8 mouse cellular contexts compared by ENCODE assay signal in the genomic region with DNA sequence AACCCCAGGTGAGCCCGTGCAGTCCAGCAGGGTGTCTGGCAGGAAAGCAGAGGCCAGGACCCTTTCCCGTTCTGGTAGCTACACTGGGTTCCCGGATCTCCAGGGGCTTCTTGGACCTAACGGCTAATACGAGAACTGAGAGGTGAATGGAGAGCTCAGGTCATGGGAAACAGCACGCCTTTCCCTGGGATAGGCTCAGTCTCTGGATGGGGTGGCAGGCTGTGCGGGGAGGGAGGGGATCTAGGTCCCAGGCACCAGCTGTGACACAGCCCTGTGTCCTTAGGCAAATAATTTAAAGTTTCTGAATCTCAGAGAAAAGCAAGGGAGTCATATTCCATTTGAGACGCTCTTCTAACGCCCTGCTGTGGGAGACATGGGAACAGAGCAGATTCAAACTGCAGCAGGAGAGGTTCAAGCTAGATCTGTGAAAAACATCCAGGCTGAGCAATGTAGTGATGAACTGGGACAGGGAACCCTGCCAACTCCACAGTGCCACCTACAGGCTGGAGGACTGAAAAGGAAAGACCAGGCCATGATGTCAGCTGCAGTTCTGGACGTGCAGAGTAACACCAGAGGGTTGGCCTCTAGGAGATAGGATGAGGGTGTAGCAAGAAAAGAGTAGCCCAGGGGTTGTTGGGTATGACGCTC.
DNase-seq lines count a peak whose midpoint lies in the region; ATAC-seq lines count a peak whose summit lies in the region.

No protein-coding gene starts in this region.

- ATAC-seq in embryonic facial prominence, embryonic 12.5 days (ENCODE audit: insufficient number of reproducible peaks, insufficient read depth, low FRiP score, low TSS enrichment): no peak
- ATAC-seq in limb, embryonic 11.5 days (ENCODE audit: insufficient number of reproducible peaks, low FRiP score, low TSS enrichment, low read depth): no peak
- ATAC-seq in midbrain, embryonic 12.5 days (ENCODE audit: low FRiP score, low read depth): no peak
- no peak for ATAC-seq in stomach, embryonic 16.5 days (ENCODE audit: insufficient read depth, low FRiP score)

- no peaks in the 10 kb centered on the region for H3K9me3 ChIP-seq in embryonic facial prominence, embryonic 12.5 days
- 0 out of 2 replicates have a peak, but pooled peaks cover 2% of the 10 kb centered on the region for H3K9me3 ChIP-seq in limb, embryonic 11.5 days (ENCODE audit: control insufficient read depth, low read length)
- no peaks in the 10 kb centered on the region for H3K9me3 ChIP-seq in midbrain, embryonic 12.5 days
- no peaks in the 10 kb centered on the region for H3K9me3 ChIP-seq in stomach, embryonic 16.5 days (replicated peaks; ENCODE audit: control insufficient read depth, low read length)

- no peak overlapping the region for H3K27ac ChIP-seq in embryonic facial prominence, embryonic 12.5 days
- H3K27ac ChIP-seq in limb, embryonic 11.5 days (replicated peaks; ENCODE audit: low read depth, low read length): no peak overlapping the region
- no peak overlapping the region for H3K27ac ChIP-seq in midbrain, embryonic 12.5 days (replicated peaks)
- no peak overlapping the region for H3K27ac ChIP-seq in stomach, embryonic 16.5 days (ENCODE audit: low read length)

- no peaks in the 10 kb centered on the region for H3K36me3 ChIP-seq in embryonic facial prominence, embryonic 12.5 days
- no peaks in the 10 kb centered on the region for H3K36me3 ChIP-seq in limb, embryonic 11.5 days (ENCODE audit: control insufficient read depth, insufficient read depth, low read length)
- H3K36me3 ChIP-seq in midbrain, embryonic 12.5 days: no peaks in the 10 kb centered on the region
- no peaks in the 10 kb centered on the region for H3K36me3 ChIP-seq in stomach, embryonic 16.5 days (ENCODE audit: control insufficient read depth, insufficient read depth, low read length)

- peak overlapping the region; percentile 30; the same call in 1 of the 2 replicates for H3K4me2 ChIP-seq in embryonic facial prominence, embryonic 12.5 days (replicated peaks)
- H3K4me2 ChIP-seq in limb, embryonic 11.5 days (ENCODE audit: low read depth, severe bottlenecking): peak overlapping the region; percentile 34
- peak overlapping the region; percentile 38 for H3K4me2 ChIP-seq in midbrain, embryonic 12.5 days (replicated peaks)
- peak overlapping the region; percentile 38 for H3K4me2 ChIP-seq in stomach, embryonic 16.5 days (ENCODE audit: low read depth, low read length)

- intact Hi-C loops in heart, postnatal 36 days (cut with DNase I): loop anchor here (1.0 to 2.0 kb wide), 3 partner anchors 64 to 344 kb away; no protein-coding TSS in a partner anchor

- H3K9ac ChIP-seq in embryonic facial prominence, embryonic 12.5 days: no peak overlapping the region
- H3K9ac ChIP-seq in limb, embryonic 11.5 days (ENCODE audit: low read length): no peak overlapping the region
- H3K9ac ChIP-seq in midbrain, embryonic 12.5 days (replicated peaks): no peak overlapping the region
- peak overlapping the region; percentile 9; the same call in 1 of the 2 replicates for H3K9ac ChIP-seq in stomach, embryonic 16.5 days (ENCODE audit: low read length)

- WGBS in embryonic facial prominence, embryonic 12.5 days: 48% methylated on average over 11 of the region's 11 CpGs
- 48% methylated on average over 11 of the region's 11 CpGs for WGBS in limb, embryonic 11.5 days
- WGBS in midbrain, embryonic 12.5 days: 49% methylated on average over 11 of the region's 11 CpGs
- WGBS in stomach, embryonic 16.5 days: 42% methylated on average over 11 of the region's 11 CpGs

- no peak overlapping the region for H3K4me3 ChIP-seq in embryonic facial prominence, embryonic 12.5 days
- no peak overlapping the region for H3K4me3 ChIP-seq in limb, embryonic 11.5 days (ENCODE audit: low read depth, low read length)
- peak overlapping the region; percentile 12; the same call in 1 of the 2 replicates for H3K4me3 ChIP-seq in midbrain, embryonic 12.5 days
- H3K4me3 ChIP-seq in stomach, embryonic 16.5 days (replicated peaks; ENCODE audit: low read length): no peak overlapping the region; the same call in 1 of the 2 replicates

- H3K27me3 ChIP-seq in embryonic facial prominence, embryonic 12.5 days: no peaks in the 10 kb centered on the region
- no peaks in the 10 kb centered on the region for H3K27me3 ChIP-seq in limb, embryonic 11.5 days (ENCODE audit: control insufficient read depth, insufficient read depth, low read length)
- peaks cover 4% of the 10 kb centered on the region; the same call in 1 of the 2 replicates for H3K27me3 ChIP-seq in midbrain, embryonic 12.5 days
- H3K27me3 ChIP-seq in stomach, embryonic 16.5 days (ENCODE audit: control insufficient read depth, insufficient read depth, low read length): no peaks in the 10 kb centered on the region

- DNase-seq in gastrocnemius, adult 18-20 months (ENCODE audit: low spot score): peak; percentile 22
- no peak for DNase-seq in gastrocnemius, postnatal 25 days
- peak; percentile 45 for DNase-seq in adrenal gland, postnatal 25 days
- DNase-seq in heart, postnatal 36 days: peak; percentile 25 to 61
- peak; percentile 85 for DNase-seq in limb, embryonic 11.5 days (ENCODE audit: low spot score)

- H3K4me1 ChIP-seq in embryonic facial prominence, embryonic 12.5 days: no peaks in the 10 kb centered on the region
- no peaks in the 10 kb centered on the region for H3K4me1 ChIP-seq in limb, embryonic 11.5 days (ENCODE audit: control insufficient read depth, insufficient read depth, low read length)
- H3K4me1 ChIP-seq in midbrain, embryonic 12.5 days: peaks cover 5% of the 10 kb centered on the region; the same call in 1 of the 2 replicates
- no peaks in the 10 kb centered on the region for H3K4me1 ChIP-seq in stomach, embryonic 16.5 days (ENCODE audit: control insufficient read depth, insufficient read depth, low read length)
